Mouse (Mus musculus): ENCODE measurements around the gene Grxcr1. TPM values are rescaled to one million over a fixed set of nuclear protein-coding genes. Genes with fewer than 3 reads are reported as not detected.

Grxcr1 gene
- not detected for total RNA-seq (2021)
- long read RNA-seq, experiment 1 = 0 reads
- long read RNA-seq, experiment 2 = 0 reads

- no peak for DNase-seq
Measured at GRCm38 (mm10) chr5:68031744-68032143, at the start of gene Grxcr1. TSS of gene Grxcr1 (plus strand) at chr5:68031835.

- DNase-seq = no peak
Measured at GRCm38 (mm10) chr5:67981946-67982526, 49.6 kb upstream of the Grxcr1 start.

GRCm38 (mm10) chr5:67990426-67990825 is 41.2 kb upstream of the Grxcr1 start:
- no peak for DNase-seq

GRCm38 (mm10) chr5:68002611-68003010 is 29.0 kb upstream of the Grxcr1 start:
- no peak for DNase-seq

- no peak for DNase-seq
Measured at GRCm38 (mm10) chr5:68003904-68004303, 27.7 kb upstream of the Grxcr1 start.

GRCm38 (mm10) chr5:68004419-68004818 is 27.2 kb upstream of the Grxcr1 start:
- no peak for DNase-seq

GRCm38 (mm10) chr5:68007074-68007473 is 24.6 kb upstream of the Grxcr1 start:
- no peak for DNase-seq

GRCm38 (mm10) chr5:68011569-68011968 is 20.1 kb upstream of the Grxcr1 start:
- no peak for DNase-seq

GRCm38 (mm10) chr5:68012618-68013017 is 19.0 kb upstream of the Grxcr1 start:
- DNase-seq = peak; percentile 81 to 88

- no peak for DNase-seq
Measured at GRCm38 (mm10) chr5:68020870-68021269, 10.8 kb upstream of the Grxcr1 start.

GRCm38 (mm10) chr5:68026658-68027422 is 4.8 kb upstream of the Grxcr1 start:
- no peak for DNase-seq

GRCm38 (mm10) chr5:68027474-68027873 is 4.2 kb upstream of the Grxcr1 start:
- no peak for DNase-seq

- no peak for DNase-seq
Measured at GRCm38 (mm10) chr5:68033345-68033744, 1.7 kb downstream of the Grxcr1 start.

GRCm38 (mm10) chr5:68039077-68039476 is 7.4 kb downstream of the Grxcr1 start:
- DNase-seq = no peak

GRCm38 (mm10) chr5:68043339-68043738 is 11.7 kb downstream of the Grxcr1 start:
- no peak for DNase-seq

- DNase-seq = peak; percentile 4 to 6
Measured at GRCm38 (mm10) chr5:68048783-68049182, 17.1 kb downstream of the Grxcr1 start.

- DNase-seq = no peak
Measured at GRCm38 (mm10) chr5:68049536-68049935, 17.9 kb downstream of the Grxcr1 start.

- DNase-seq = no peak
Measured at GRCm38 (mm10) chr5:68051101-68051500, 19.5 kb downstream of the Grxcr1 start.

- DNase-seq = no peak
Measured at GRCm38 (mm10) chr5:68057574-68057973, 25.9 kb downstream of the Grxcr1 start.

- no peak for DNase-seq
Measured at GRCm38 (mm10) chr5:68068694-68069093, 37.1 kb downstream of the Grxcr1 start.

GRCm38 (mm10) chr5:68070308-68070707 is 38.7 kb downstream of the Grxcr1 start:
- no peak for DNase-seq

GRCm38 (mm10) chr5:68071857-68072256 is 40.2 kb downstream of the Grxcr1 start:
- no peak for DNase-seq

- no peak for DNase-seq
Measured at GRCm38 (mm10) chr5:68086535-68087098, 55.0 kb downstream of the Grxcr1 start.
